Mouse (Mus musculus): ENCODE measurements at regions not wholly inside any gene's neighbourhood (a gene's known extent, or its start where the extent isn't known, plus 50 kb on each side); places are given as distances from the start of the nearest gene placed in this dataset.

DNA sequence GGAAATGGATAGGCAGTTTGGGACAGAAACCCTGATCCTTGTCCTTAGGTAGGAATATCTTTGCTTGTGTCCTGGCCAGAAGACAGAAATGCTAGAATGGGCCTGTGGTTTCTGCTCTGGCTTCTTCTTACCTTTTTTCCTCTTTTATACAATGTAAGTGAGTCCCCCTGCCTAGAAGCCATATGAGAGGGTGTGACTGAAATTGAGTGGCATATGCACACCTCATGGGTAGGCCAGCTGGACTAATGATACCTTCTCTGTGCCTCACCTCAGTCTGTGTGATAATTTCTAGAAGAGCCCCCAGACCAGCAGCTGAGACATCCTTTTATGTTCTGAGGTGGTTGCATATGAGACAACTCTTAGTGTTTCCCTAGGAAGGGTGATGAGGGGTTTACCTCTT, 385.7 kb downstream of the Cd109 start:
- TF ChIP-seq CTCF (IDR thresholded peaks at IDR 0.05; ENCODE audit: low read depth) (no peak), EP300 (IDR thresholded peaks at IDR 0.05; ENCODE audit: low read depth) (no peak)
